Mouse (Mus musculus) erythroblast, embryonic 14.5 days (primary cell): ENCODE data around the gene Slc35e2.

Experiments
- GATA1 ChIP-seq: IDR thresholded peaks from 2 replicates; pipeline ENCODE4 v1.6.1; 2012; ENCODE audit warnings: low read length, inconsistent platforms, mixed read lengths
- TAL1 ChIP-seq: IDR thresholded peaks from 3 replicates; pipeline ENCODE4 v1.6.1; 2012; ENCODE audit warnings: low read length, inconsistent platforms, mixed read lengths

DNA sequence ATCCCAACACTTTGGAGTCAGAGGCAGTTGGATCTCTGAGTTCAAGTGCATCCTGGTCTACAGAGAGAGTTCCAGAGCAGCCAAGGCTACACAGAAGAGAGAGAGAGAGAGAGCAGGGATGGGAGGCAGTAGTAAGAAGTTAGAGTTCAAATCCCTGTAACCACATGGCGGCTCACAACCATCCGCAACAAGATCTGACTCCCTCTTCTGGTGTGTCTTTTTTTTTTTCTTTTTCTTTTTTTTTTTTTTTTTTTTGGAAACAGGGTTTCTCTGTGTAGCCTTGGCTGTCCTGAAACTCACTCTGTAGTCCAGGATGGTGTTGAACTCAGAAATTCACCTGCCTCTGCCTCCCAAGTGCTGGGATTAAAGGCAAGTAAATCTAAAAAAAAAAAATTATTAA lies 70.9 kb downstream of the Slc35e2 start:
- TF ChIP-seq TAL1 = no peak
- TF ChIP-seq GATA1 = no peak
